Mouse (Mus musculus) midbrain, embryonic 11.5 days (tissue): ENCODE measurements around the gene Whrn. TPM values are rescaled to one million over a fixed set of nuclear protein-coding genes. Genes with fewer than 3 reads are reported as not detected.

ENCODE experiments used
- ATAC-seq: fragments of 200-750 bp; cut with Nextera tagmentation; 2 replicates; pipeline ENCODE4 v1.8.0; 2017; ENCODE audit warnings: moderate TSS enrichment, moderate library complexity; ENCODE audit not compliant: low FRiP score
- DNase-seq: peaks from one replicate; pipeline ENCODE4 v3.0.0; 2015; ENCODE audit warnings: low spot score; ENCODE audit errors: missing footprints
- H3K27ac ChIP-seq: fragments of 300-500 bp; sonication (generic); 2 replicates; pipeline ENCODE4 v1.5.1; 2014; ENCODE audit warnings: low read depth, low read length
- H3K27me3 ChIP-seq: fragments of 300-500 bp; sonication (generic); 2 replicates; pipeline ENCODE4 v1.6.1; 2014; ENCODE audit warnings: mild to moderate bottlenecking, low read length, moderate library complexity, mixed read lengths; ENCODE audit not compliant: control insufficient read depth, insufficient read depth
- H3K36me3 ChIP-seq: fragments of 300-500 bp; sonication (generic); 2 replicates; pipeline ENCODE4 v1.6.1; 2014; ENCODE audit warnings: mild to moderate bottlenecking, low read length, moderate library complexity, mixed read lengths; ENCODE audit not compliant: control insufficient read depth, insufficient read depth
- H3K4me1 ChIP-seq: fragments of 300-500 bp; sonication (generic); 2 replicates; pipeline ENCODE4 v1.6.1; 2014; ENCODE audit warnings: low read length; ENCODE audit not compliant: control insufficient read depth, insufficient read depth
- H3K4me2 ChIP-seq: fragments of 300-500 bp; sonication (generic); 2 replicates; pipeline ENCODE4 v1.6.1; 2014; ENCODE audit warnings: mild to moderate bottlenecking, moderate library complexity
- H3K4me3 ChIP-seq: fragments of 300-500 bp; sonication (generic); 2 replicates; pipeline ENCODE4 v1.5.1; 2014; ENCODE audit warnings: low read depth, low read length
- H3K9ac ChIP-seq: fragments of 300-500 bp; sonication (generic); 2 replicates; pipeline ENCODE4 v1.6.1; 2014; ENCODE audit warnings: low read length
- H3K9me3 ChIP-seq: fragments of 300-500 bp; sonication (generic); 2 replicates; pipeline ENCODE4 v1.6.1; 2016; ENCODE audit warnings: low read length; ENCODE audit not compliant: control insufficient read depth
- WGBS: fragments of 180-500 bp; shearing (Covaris S2); extraction: QIAGEN DNeasy Blood & Tissue Kit; methylation state at CpG from one replicate; pipeline ENCODE4 v1.1.7; 2014; 5-methylcytosine and 5-hydroxymethylcytosine counted together
- polyA plus RNA-seq: library from polyadenylated mRNA; unstranded; fragments of >200 nt; fragmentation: Nextera tagmentation; extraction: Ambion mirVana; gene quantifications from 2 replicates; pipeline ENCODE4 v1.2.1, GENCODE M21; 2014

Whrn gene
- polyA plus RNA-seq, 1 experiment from 2014 or later: 9.1 TPM

GRCm38 (mm10) chr4:63487916-63488315, 7.9 kb downstream of the Whrn start:
- Histone ChIP-seq H3K27me3 (no peaks in the 10 kb centered on the region), H3K9ac (no peak overlapping the region), H3K27ac (no peak overlapping the region), H3K9me3 (no peaks in the 10 kb centered on the region), H3K36me3 (no peaks in the 10 kb centered on the region), H3K4me1 (peaks cover 45% of the 10 kb centered on the region), H3K4me3 (no peak overlapping the region), H3K4me2 (no peak overlapping the region)
- ATAC-seq (no peak), DNase-seq (no peak)
- WGBS: 93% methylated on average over 2 of the region's 2 CpGs

- Histone ChIP-seq H3K9me3 (no peaks in the 10 kb centered on the region), H3K27me3 (no peaks in the 10 kb centered on the region), H3K36me3 (no peaks in the 10 kb centered on the region), H3K27ac (no peak overlapping the region; the same call in 1 of the 2 replicates), H3K4me3 (no peak overlapping the region), H3K9ac (no peak overlapping the region), H3K4me1 (peaks cover 38% of the 10 kb centered on the region), H3K4me2 (no peak overlapping the region)
- no peak for DNase-seq
- no peak for ATAC-seq
- 78% methylated on average over 6 of the region's 6 CpGs for WGBS
Observed at GRCm38 (mm10) chr4:63487256-63487655, 8.5 kb downstream of the Whrn start.

GRCm38 (mm10) chr4:63486523-63486922, 9.3 kb downstream of the Whrn start:
- DNase-seq (no peak), ATAC-seq (no peak)
- Histone ChIP-seq H3K4me1 (peaks cover 37% of the 10 kb centered on the region), H3K4me2 (no peak overlapping the region), H3K9me3 (no peaks in the 10 kb centered on the region), H3K36me3 (no peaks in the 10 kb centered on the region), H3K4me3 (no peak overlapping the region), H3K9ac (no peak overlapping the region), H3K27me3 (no peaks in the 10 kb centered on the region), H3K27ac (no peak overlapping the region)
- WGBS: 39% methylated on average over 4 of the region's 4 CpGs

GRCm38 (mm10) chr4:63483741-63484140, 12.1 kb downstream of the Whrn start:
- Histone ChIP-seq H3K36me3 (no peaks in the 10 kb centered on the region), H3K4me3 (no peak overlapping the region), H3K27ac (no peak overlapping the region), H3K9ac (no peak overlapping the region), H3K27me3 (no peaks in the 10 kb centered on the region), H3K9me3 (no peaks in the 10 kb centered on the region), H3K4me2 (no peak overlapping the region), H3K4me1 (peaks cover 22% of the 10 kb centered on the region)
- WGBS: 48% methylated on average over 7 of the region's 7 CpGs
- no peak for DNase-seq
- no peak for ATAC-seq

GRCm38 (mm10) chr4:63480845-63481167, 15.0 kb downstream of the Whrn start:
- H3K9ac ChIP-seq: no peak overlapping the region; the same call in 1 of the 2 replicates
- DNase-seq (peak; percentile 86), ATAC-seq (no peak)
- no peak overlapping the region for H3K4me2 ChIP-seq
- H3K9me3 ChIP-seq: no peaks in the 10 kb centered on the region
- H3K27ac ChIP-seq: no peak overlapping the region; the same call in 1 of the 2 replicates
- H3K4me1 ChIP-seq: peaks cover 16% of the 10 kb centered on the region
- H3K4me3 ChIP-seq: no peak overlapping the region
- H3K36me3 ChIP-seq: no peaks in the 10 kb centered on the region
- no peaks in the 10 kb centered on the region for H3K27me3 ChIP-seq
- WGBS: 51% methylated on average over 11 of the region's 11 CpGs

GRCm38 (mm10) chr4:63480098-63480844, 15.5 kb downstream of the Whrn start:
- Histone ChIP-seq H3K4me3 (no peak overlapping the region), H3K4me1 (peaks cover 18% of the 10 kb centered on the region), H3K36me3 (no peaks in the 10 kb centered on the region), H3K27me3 (no peaks in the 10 kb centered on the region), H3K9me3 (no peaks in the 10 kb centered on the region), H3K4me2 (no peak overlapping the region), H3K27ac (peak overlapping the region; percentile 11; the same call in 1 of the 2 replicates), H3K9ac (no peak overlapping the region)
- DNase-seq (peak; percentile 88), ATAC-seq (peak; percentile 45; the same call in 1 of the 2 replicates)
- WGBS: 28% methylated on average over 11 of the region's 11 CpGs

GRCm38 (mm10) chr4:63478036-63478435, 17.8 kb downstream of the Whrn start:
- 85% methylated on average over 7 of the region's 7 CpGs for WGBS
- H3K36me3 ChIP-seq: no peaks in the 10 kb centered on the region
- H3K4me1 ChIP-seq: peaks cover 26% of the 10 kb centered on the region
- no peak overlapping the region for H3K27ac ChIP-seq
- H3K9ac ChIP-seq: no peak overlapping the region
- no peak overlapping the region for H3K4me2 ChIP-seq
- no peaks in the 10 kb centered on the region for H3K27me3 ChIP-seq
- no peaks in the 10 kb centered on the region for H3K9me3 ChIP-seq
- no peak overlapping the region for H3K4me3 ChIP-seq
- DNase-seq (no peak), ATAC-seq (no peak)

- 96% methylated on average over 6 of the region's 6 CpGs for WGBS
- DNase-seq: no peak
- H3K9ac ChIP-seq: no peak overlapping the region
- H3K4me2 ChIP-seq: no peak overlapping the region
- ATAC-seq: no peak
- H3K36me3 ChIP-seq: no peaks in the 10 kb centered on the region
- no peak overlapping the region for H3K4me3 ChIP-seq
- peaks cover 26% of the 10 kb centered on the region for H3K4me1 ChIP-seq
- no peak overlapping the region for H3K27ac ChIP-seq
- no peaks in the 10 kb centered on the region for H3K9me3 ChIP-seq
- H3K27me3 ChIP-seq: no peaks in the 10 kb centered on the region
Observed at GRCm38 (mm10) chr4:63476891-63477290, 18.9 kb downstream of the Whrn start.

- DNase-seq (no peak), ATAC-seq (no peak)
- Histone ChIP-seq H3K27ac (no peak overlapping the region), H3K4me3 (no peak overlapping the region), H3K36me3 (no peaks in the 10 kb centered on the region), H3K27me3 (no peaks in the 10 kb centered on the region), H3K9me3 (no peaks in the 10 kb centered on the region), H3K4me2 (no peak overlapping the region), H3K4me1 (peaks cover 18% of the 10 kb centered on the region), H3K9ac (no peak overlapping the region)
- WGBS: 71% methylated on average over 3 of the region's 3 CpGs
Observed at GRCm38 (mm10) chr4:63475208-63475607, 20.6 kb downstream of the Whrn start.
